In the genomic region with DNA sequence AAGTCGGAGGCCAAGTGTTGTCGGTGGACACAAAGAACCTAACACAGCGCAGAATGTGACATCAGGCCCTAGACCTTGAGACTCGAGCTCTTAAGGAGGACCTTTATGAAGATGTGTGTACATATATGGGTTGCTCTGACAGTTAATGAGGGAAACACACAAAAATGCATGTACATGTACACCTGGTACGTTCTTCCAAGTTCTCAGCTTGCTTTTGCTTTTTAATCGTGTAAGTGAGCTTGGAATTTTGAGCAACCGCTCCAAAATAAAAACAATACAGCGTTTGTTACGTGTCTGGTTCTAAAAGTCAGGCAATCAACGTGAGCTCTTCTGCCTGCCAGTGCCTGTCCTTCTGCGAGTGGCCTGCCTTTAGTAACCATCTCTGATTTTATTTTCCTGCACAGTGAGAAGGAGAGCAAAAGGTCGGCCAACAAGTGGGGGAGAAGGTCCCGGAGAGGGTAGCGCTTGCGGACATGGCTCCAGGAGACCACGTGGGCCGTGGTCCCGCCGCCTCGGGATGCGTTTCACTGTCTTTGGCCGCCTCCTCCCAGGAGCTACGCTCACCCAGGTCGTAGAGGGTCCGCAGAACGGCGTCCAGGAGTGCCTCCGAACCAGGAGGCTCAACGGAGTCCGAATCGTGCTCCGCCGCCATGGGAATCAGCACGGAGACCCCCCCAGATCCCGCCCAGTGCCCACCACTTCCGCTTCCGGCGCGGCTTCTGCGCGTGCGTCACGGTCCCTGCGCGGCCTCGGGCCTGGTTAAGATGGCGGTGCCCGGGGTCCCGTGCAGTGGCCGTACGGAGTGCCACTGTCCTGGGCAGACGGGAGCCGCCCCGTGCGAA, we compare ENCODE assay signal across 8 mouse cellular contexts. TPM values are rescaled to one million over a fixed set of nuclear protein-coding genes. Genes with fewer than 3 reads are reported as not detected.
DNase-seq lines count a peak whose midpoint lies in the region; ATAC-seq and TF ChIP-seq lines count a peak whose summit lies in the region.

A gene (plus strand): TSS at position 713 of the 842 bp plus-strand sequence.
A gene (minus strand): TSS at position 800 of the 842 bp plus-strand sequence.

- H3K4me1 ChIP-seq in forebrain, embryonic 10.5 days: peaks cover 21% of the 10 kb centered on the region
- H3K4me1 ChIP-seq in heart, embryonic 15.5 days (replicated peaks): peaks cover 57% of the 10 kb centered on the region
- peaks cover 5 to 20% of the 10 kb centered on the region in 2 experiments for H3K4me1 ChIP-seq in liver, embryonic 14.5 days (replicated peaks; ENCODE audit: control insufficient read depth in 2 of 2, insufficient read depth in 2 of 2, low read length in 1 of 2)
- H3K4me1 ChIP-seq in neural tube, embryonic 11.5 days (ENCODE audit: control insufficient read depth, insufficient read depth, low read length): peaks cover 4% of the 10 kb centered on the region; the same call in 1 of the 2 replicates
- peaks cover 5% of the 10 kb centered on the region for H3K4me1 ChIP-seq in stomach, postnatal 0 days (replicated peaks; ENCODE audit: control insufficient read depth, insufficient read depth)

- peak within 1 kb of the TSS; percentile 75 for H3K4me2 ChIP-seq in heart, embryonic 15.5 days
- H3K4me2 ChIP-seq in liver, embryonic 14.5 days (ENCODE audit: low read depth): peak within 1 kb of the TSS; percentile 88
- H3K4me2 ChIP-seq in neural tube, embryonic 11.5 days (ENCODE audit: low read depth): peak within 1 kb of the TSS; percentile 50
- H3K4me2 ChIP-seq in stomach, postnatal 0 days (replicated peaks; ENCODE audit: low read depth): peak within 1 kb of the TSS; percentile 68

- H3K9ac ChIP-seq in heart, embryonic 15.5 days: peak within 1 kb of the TSS; percentile 92
- peak within 1 kb of the TSS; percentile 86 for H3K9ac ChIP-seq in liver, embryonic 14.5 days (replicated peaks)
- peak within 1 kb of the TSS; percentile 97 for H3K9ac ChIP-seq in neural tube, embryonic 11.5 days (ENCODE audit: low read length)
- peak within 1 kb of the TSS; percentile 98 for H3K9ac ChIP-seq in stomach, postnatal 0 days (ENCODE audit: low read length)

- TF ChIP-seq CTCF in liver, embryonic 14.5 days (IDR thresholded peaks at IDR 0.05; ENCODE audit: low read depth): peak; percentile 41
- no peak for TF ChIP-seq CTCF in stomach, postnatal 0 days (IDR thresholded peaks at IDR 0.05; ENCODE audit: low read depth)

- ATAC-seq in CD4-positive, CD25-positive, alpha-beta regulatory T cell, adult 4 months: peak; percentile 88
- ATAC-seq in heart, embryonic 15.5 days (replicated peaks; ENCODE audit: insufficient number of reproducible peaks, insufficient read depth, low FRiP score, low read depth): peak; percentile 94
- peak; percentile 92 for ATAC-seq in liver, embryonic 14.5 days (ENCODE audit: insufficient read depth)
- ATAC-seq in neural tube, embryonic 11.5 days (ENCODE audit: insufficient read depth, low FRiP score, low TSS enrichment): peak; percentile 99
- ATAC-seq in stomach, postnatal 0 days (ENCODE audit: low FRiP score, low TSS enrichment): peak; percentile 94

- H3K27ac ChIP-seq in forebrain, embryonic 10.5 days: peak within 1 kb of the TSS; percentile 97
- H3K27ac ChIP-seq in heart, embryonic 15.5 days: peak within 1 kb of the TSS; percentile 89
- peak within 1 kb of the TSS; percentile 34 for H3K27ac ChIP-seq in liver, embryonic 14.5 days
- H3K27ac ChIP-seq in neural tube, embryonic 11.5 days (ENCODE audit: low read depth, low read length): peak within 1 kb of the TSS; percentile 82
- H3K27ac ChIP-seq in stomach, postnatal 0 days (replicated peaks): peak within 1 kb of the TSS; percentile 96

- H3K4me3 ChIP-seq in forebrain, embryonic 10.5 days: peak within 1 kb of the TSS; percentile 81
- H3K4me3 ChIP-seq in heart, embryonic 15.5 days: peak within 1 kb of the TSS; percentile 72
- H3K4me3 ChIP-seq in liver, embryonic 14.5 days (ENCODE audit: insufficient read depth in 1 of 2, low read depth in 2 of 2, low read length in 2 of 2): peak within 1 kb of the TSS; percentile 74 to 77
- H3K4me3 ChIP-seq in neural tube, embryonic 11.5 days (ENCODE audit: low read depth, low read length): peak within 1 kb of the TSS; percentile 96
- peak within 1 kb of the TSS; percentile 94 for H3K4me3 ChIP-seq in stomach, postnatal 0 days (ENCODE audit: low read depth, low read length)

- 1% methylated on average over 55 of the region's 55 CpGs for WGBS in forebrain, embryonic 10.5 days
- WGBS in heart, embryonic 15.5 days: 1% methylated on average over 55 of the region's 55 CpGs
- under 1% methylated on average over 55 of the region's 55 CpGs for WGBS in liver, embryonic 14.5 days (ENCODE audit: insufficient replicate concordance)
- WGBS in neural tube, embryonic 11.5 days: 2% methylated on average over 55 of the region's 55 CpGs
- under 1% methylated on average over 55 of the region's 55 CpGs for WGBS in stomach, postnatal 0 days

- peak; percentile 61 for DNase-seq in c-Kit-negative CD71-positive TER-119-positive erythroid progenitor cells, embryonic 14.5 days (ENCODE audit: low read depth, low spot score)
- peak; percentile 95 for DNase-seq in forebrain, embryonic 10.5 days (ENCODE audit: extremely low spot score, low spot score)
- DNase-seq in kidney, postnatal 25 days: peak; percentile 93 to 96
- DNase-seq in liver, embryonic 14.5 days (ENCODE audit: low read depth in 3 of 3, low spot score in 3 of 3): peak; percentile 64 to 74 (median 68)
- DNase-seq in neural tube, embryonic 11.5 days (ENCODE audit: low spot score): peak; percentile 94
- DNase-seq in stomach, postnatal 0 days (ENCODE audit: low spot score): peak; percentile 92

- H3K27me3 ChIP-seq in forebrain, embryonic 10.5 days (ENCODE audit: poor library complexity, severe bottlenecking): no peaks in the 10 kb centered on the region
- H3K27me3 ChIP-seq in heart, embryonic 15.5 days: no peaks in the 10 kb centered on the region
- H3K27me3 ChIP-seq in liver, embryonic 14.5 days (ENCODE audit: control insufficient read depth, insufficient read depth, low read length): no peaks in the 10 kb centered on the region
- no peaks in the 10 kb centered on the region for H3K27me3 ChIP-seq in neural tube, embryonic 11.5 days (ENCODE audit: control insufficient read depth, insufficient read depth, low read length)
- no peaks in the 10 kb centered on the region for H3K27me3 ChIP-seq in stomach, postnatal 0 days (ENCODE audit: control insufficient read depth, insufficient read depth, low read length)

- no peak for TF ChIP-seq EP300 in liver, embryonic 14.5 days (IDR thresholded peaks at IDR 0.05; ENCODE audit: low read depth)
- TF ChIP-seq EP300 in stomach, postnatal 0 days (optimal IDR thresholded peaks at IDR 0.05): peak; percentile 26

- H3K9me3 ChIP-seq in forebrain, embryonic 10.5 days: no peaks in the 10 kb centered on the region
- H3K9me3 ChIP-seq in heart, embryonic 15.5 days (replicated peaks): no peaks in the 10 kb centered on the region
- H3K9me3 ChIP-seq in liver, embryonic 14.5 days (ENCODE audit: control insufficient read depth, low read length): no peaks in the 10 kb centered on the region
- no peaks in the 10 kb centered on the region for H3K9me3 ChIP-seq in neural tube, embryonic 11.5 days (ENCODE audit: control insufficient read depth, low read length)
- H3K9me3 ChIP-seq in stomach, postnatal 0 days (ENCODE audit: control insufficient read depth, low read length): no peaks in the 10 kb centered on the region

- peaks cover 66% of the 10 kb centered on the region for H3K36me3 ChIP-seq in forebrain, embryonic 10.5 days (replicated peaks)
- H3K36me3 ChIP-seq in heart, embryonic 15.5 days: peaks cover 18% of the 10 kb centered on the region
- peaks cover 11% of the 10 kb centered on the region for H3K36me3 ChIP-seq in liver, embryonic 14.5 days (replicated peaks; ENCODE audit: control insufficient read depth, insufficient read depth, low read depth)
- peaks cover 14% of the 10 kb centered on the region for H3K36me3 ChIP-seq in neural tube, embryonic 11.5 days (ENCODE audit: control insufficient read depth, insufficient read depth, low read length)
- peaks cover 3% of the 10 kb centered on the region; the same call in 1 of the 2 replicates for H3K36me3 ChIP-seq in stomach, postnatal 0 days (ENCODE audit: control insufficient read depth, insufficient read depth, low read length)

RNA-seq across cellular contexts. Expression of the first gene that starts in this region (rescaled TPM):
- polyA plus RNA-seq in CD4-positive, CD25-positive, alpha-beta regulatory T cell, adult 4 months (2017; shearing (Covaris generic)): 10 to 100 TPM; 43.0 to 54.7 TPM
- 156 and 157 TPM in 2 replicates for polyA plus RNA-seq in forebrain, embryonic 10.5 days (2016; fragmentation: Nextera tagmentation; extraction: Ambion mirVana)
- 101 and 103 TPM in 2 replicates for polyA plus RNA-seq in heart, embryonic 15.5 days (2015; fragmentation: Nextera tagmentation; extraction: Ambion mirVana)
- 23.3 and 35.7 TPM in 2 replicates for polyA plus RNA-seq in liver, embryonic 14.5 days (2012; rRNA removed)
- 39.0 and 39.6 TPM in 2 replicates for polyA plus RNA-seq in liver, embryonic 14.5 days (2014; fragmentation: Nextera tagmentation; extraction: Ambion mirVana)
- polyA plus RNA-seq in neural tube, embryonic 11.5 days (2014; fragmentation: Nextera tagmentation; extraction: Ambion mirVana): 139 and 140 TPM in 2 replicates
- 41.1 and 41.4 TPM in 2 replicates for polyA plus RNA-seq in stomach, postnatal 0 days (2015; fragmentation: Nextera tagmentation; extraction: Ambion mirVana)

RNA-seq across cellular contexts. Expression of the second gene that starts in this region (rescaled TPM):
- polyA plus RNA-seq in CD4-positive, CD25-positive, alpha-beta regulatory T cell, adult 4 months (2017; shearing (Covaris generic)): 10 to 100 TPM; 30.0 to 43.0 TPM
- polyA plus RNA-seq in forebrain, embryonic 10.5 days (2016; fragmentation: Nextera tagmentation; extraction: Ambion mirVana): 81.0 and 83.7 TPM in 2 replicates
- polyA plus RNA-seq in heart, embryonic 15.5 days (2015; fragmentation: Nextera tagmentation; extraction: Ambion mirVana): 46.3 and 51.6 TPM in 2 replicates
- polyA plus RNA-seq in liver, embryonic 14.5 days (2012; rRNA removed): 8.9 and 13.5 TPM in 2 replicates
- polyA plus RNA-seq in liver, embryonic 14.5 days (2014; fragmentation: Nextera tagmentation; extraction: Ambion mirVana): 17.9 and 18.2 TPM in 2 replicates
- polyA plus RNA-seq in neural tube, embryonic 11.5 days (2014; fragmentation: Nextera tagmentation; extraction: Ambion mirVana): 41.5 TPM in 2 replicates
- polyA plus RNA-seq in stomach, postnatal 0 days (2015; fragmentation: Nextera tagmentation; extraction: Ambion mirVana): 20.2 and 21.3 TPM in 2 replicates

Comparison
In these comparisons a context has a peak if more than half of its experiments do, and no peak if none do; other contexts are left out.
1. Peak in every context shown above with its lines: DNase-seq, ATAC-seq, H3K4me3 ChIP-seq and H3K27ac ChIP-seq.
2. H3K27ac ChIP-seq: peak in every context shown above with its lines; median percentile 97 in forebrain, embryonic 10.5 days; 96 in stomach, postnatal 0 days; 89 in heart, embryonic 15.5 days; 82 in neural tube, embryonic 11.5 days; 34 in liver, embryonic 14.5 days.